Mouse (Mus musculus) embryonic facial prominence, embryonic 14.5 days (tissue): ENCODE results near the gene A930018P22Rik. TPM values are rescaled to one million over a fixed set of nuclear protein-coding genes. Genes with fewer than 3 reads are reported as not detected.
"Not testable (repeated sequence)": the region's sequence is repeated elsewhere in the genome, so short reads cannot be mapped to it uniquely, and the experiment has no call there.

Experiments used
- ATAC-seq: fragments of 200-750 bp; cut with Nextera tagmentation; 2 replicates; pipeline ENCODE4 v1.8.0; 2017; ENCODE audit warnings: low read depth, moderate number of reproducible peaks, moderate TSS enrichment
- DNase-seq: peaks from one replicate; pipeline ENCODE4 v3.0.0-alpha.2; 2015; ENCODE audit warnings: low spot score
- H3K27ac ChIP-seq: fragments of 300-500 bp; sonication (generic); replicated peaks from 2 replicates; pipeline ENCODE4 v1.5.1; 2014; ENCODE audit warnings: low read depth, mild to moderate bottlenecking, low read length, moderate library complexity
- H3K27me3 ChIP-seq: fragments of 300-500 bp; sonication (generic); replicated peaks from 2 replicates; pipeline ENCODE4 v1.6.1; 2014; ENCODE audit warnings: low read length; ENCODE audit not compliant: control insufficient read depth, insufficient read depth
- H3K36me3 ChIP-seq: fragments of 300-500 bp; sonication (generic); 2 replicates; pipeline ENCODE4 v1.6.1; 2014; ENCODE audit warnings: low read length, mixed read lengths; ENCODE audit not compliant: control insufficient read depth, insufficient read depth
- H3K4me1 ChIP-seq: fragments of 300-500 bp; sonication (generic); 2 replicates; pipeline ENCODE4 v1.6.1; 2014; ENCODE audit warnings: antibody characterized with exemption, low read length; ENCODE audit not compliant: control insufficient read depth, insufficient read depth
- H3K4me2 ChIP-seq: fragments of 300-500 bp; sonication (generic); 2 replicates; pipeline ENCODE4 v1.6.1; 2014; ENCODE audit warnings: low read depth, mild to moderate bottlenecking, low read length, moderate library complexity, mixed read lengths
- H3K4me3 ChIP-seq: fragments of 300-500 bp; sonication (generic); 2 replicates; pipeline ENCODE4 v1.5.1; 2014; ENCODE audit warnings: low read depth, mild to moderate bottlenecking, low read length
- H3K9ac ChIP-seq: fragments of 300-500 bp; sonication (generic); 2 replicates; pipeline ENCODE4 v1.6.1; 2014; ENCODE audit warnings: low read depth, mild to moderate bottlenecking, low read length, moderate library complexity, mixed read lengths
- H3K9me3 ChIP-seq: fragments of 300-500 bp; sonication (generic); 2 replicates; pipeline ENCODE4 v1.6.1; 2016; ENCODE audit warnings: low read length; ENCODE audit not compliant: control insufficient read depth
- WGBS: fragments of 180-500 bp; shearing (Covaris S2); extraction: QIAGEN DNeasy Blood & Tissue Kit; methylation state at CpG from one replicate; pipeline ENCODE4 v1.1.7; 2014; 5-methylcytosine and 5-hydroxymethylcytosine counted together
- polyA plus RNA-seq: library from polyadenylated mRNA; unstranded; fragments of >200 nt; fragmentation: Nextera tagmentation; extraction: Ambion mirVana; gene quantifications from 2 replicates; pipeline ENCODE4 v1.2.1, GENCODE M21; 2014

A930018P22Rik gene
- polyA plus RNA-seq, 1 experiment from 2014 or later = not detected

DNA sequence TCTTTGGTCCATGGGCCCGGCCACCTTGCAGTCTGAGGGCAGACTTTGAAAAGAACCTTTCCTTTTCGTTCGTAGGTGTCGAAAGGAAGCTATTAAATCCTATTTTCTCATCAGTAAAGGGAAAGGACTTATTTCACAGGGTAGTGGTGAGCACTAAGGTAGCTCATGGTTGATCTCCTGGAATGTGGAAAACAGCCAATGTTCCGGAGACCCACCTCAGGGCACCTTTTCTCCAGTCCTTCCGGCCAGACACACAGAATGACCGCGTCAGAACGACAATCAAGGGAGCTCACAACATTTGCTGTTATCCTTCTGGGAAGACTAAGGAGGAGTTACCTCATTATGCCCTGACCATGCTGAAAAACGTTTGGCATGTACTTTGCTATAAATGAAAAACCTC is 26.3 kb upstream of the A930018P22Rik start:
- DNase-seq = no peak
- Histone ChIP-seq H3K4me2 (peak overlapping the region; percentile 70), H3K9ac (peak overlapping the region; percentile 55), H3K4me1 (no peaks in the 10 kb centered on the region), H3K4me3 (peak overlapping the region; percentile 47), H3K27ac (peak overlapping the region; percentile 54), H3K36me3 (no peaks in the 10 kb centered on the region), H3K27me3 (no peaks in the 10 kb centered on the region), H3K9me3 (no peaks in the 10 kb centered on the region)
- WGBS = 39% methylated on average over 10 of the region's 10 CpGs
- ATAC-seq = no peak

DNA sequence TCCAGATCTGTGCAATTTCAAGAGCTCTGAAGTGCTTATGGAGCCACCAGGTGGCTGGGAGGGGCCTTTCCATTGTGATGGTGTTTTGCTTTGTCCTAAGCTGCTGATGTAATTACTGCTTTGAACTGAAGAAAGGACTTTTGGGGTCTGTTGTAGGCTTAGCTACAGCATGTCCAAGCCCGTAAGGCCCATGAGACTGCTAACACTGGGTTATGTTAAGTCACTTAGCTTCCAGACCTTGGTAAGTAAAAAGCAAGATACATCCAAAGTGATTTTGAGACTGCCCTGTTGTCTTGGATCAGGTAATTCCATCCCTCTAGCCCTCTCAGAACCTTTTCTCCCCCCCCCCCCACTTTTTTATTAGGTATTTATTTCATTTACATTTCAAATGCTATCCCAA is 25.8 kb upstream of the A930018P22Rik start:
- H3K9me3 ChIP-seq, H3K27ac ChIP-seq, H3K9ac ChIP-seq, H3K4me2 ChIP-seq, H3K4me3 ChIP-seq, H3K36me3 ChIP-seq, DNase-seq, H3K4me1 ChIP-seq, H3K27me3 ChIP-seq: not testable (repeated sequence)
- 80% methylated on average over 1 of the region's 1 CpGs for WGBS
- ATAC-seq = 0 out of 2 replicates have a peak, but pooled peaks have one; percentile 16

DNA sequence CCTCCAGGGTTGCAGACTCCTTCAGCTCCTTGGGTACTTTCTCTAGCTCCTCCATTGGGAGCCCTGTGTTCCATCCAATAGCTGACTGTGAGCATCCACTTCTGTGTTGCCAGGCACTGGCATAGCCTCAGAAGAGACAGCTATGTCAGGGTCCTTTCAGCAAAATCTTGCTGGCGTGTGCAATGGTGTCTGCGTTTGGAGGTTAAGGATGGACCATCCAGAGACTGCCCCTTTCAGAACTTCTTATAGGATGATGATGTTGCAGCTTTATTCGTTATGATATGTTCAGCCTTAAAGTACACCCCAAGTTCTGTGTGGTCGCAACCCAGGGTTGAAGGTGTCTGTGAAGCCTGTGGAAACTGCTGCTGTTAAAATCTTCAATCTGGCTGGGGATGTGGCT is 25.2 kb upstream of the A930018P22Rik start:
- not testable (repeated sequence) for DNase-seq, H3K36me3 ChIP-seq, H3K27me3 ChIP-seq, H3K9ac ChIP-seq, H3K4me2 ChIP-seq, H3K9me3 ChIP-seq, H3K4me3 ChIP-seq, ATAC-seq, H3K4me1 ChIP-seq, H3K27ac ChIP-seq
- 98% methylated on average over 4 of the region's 4 CpGs for WGBS

DNA sequence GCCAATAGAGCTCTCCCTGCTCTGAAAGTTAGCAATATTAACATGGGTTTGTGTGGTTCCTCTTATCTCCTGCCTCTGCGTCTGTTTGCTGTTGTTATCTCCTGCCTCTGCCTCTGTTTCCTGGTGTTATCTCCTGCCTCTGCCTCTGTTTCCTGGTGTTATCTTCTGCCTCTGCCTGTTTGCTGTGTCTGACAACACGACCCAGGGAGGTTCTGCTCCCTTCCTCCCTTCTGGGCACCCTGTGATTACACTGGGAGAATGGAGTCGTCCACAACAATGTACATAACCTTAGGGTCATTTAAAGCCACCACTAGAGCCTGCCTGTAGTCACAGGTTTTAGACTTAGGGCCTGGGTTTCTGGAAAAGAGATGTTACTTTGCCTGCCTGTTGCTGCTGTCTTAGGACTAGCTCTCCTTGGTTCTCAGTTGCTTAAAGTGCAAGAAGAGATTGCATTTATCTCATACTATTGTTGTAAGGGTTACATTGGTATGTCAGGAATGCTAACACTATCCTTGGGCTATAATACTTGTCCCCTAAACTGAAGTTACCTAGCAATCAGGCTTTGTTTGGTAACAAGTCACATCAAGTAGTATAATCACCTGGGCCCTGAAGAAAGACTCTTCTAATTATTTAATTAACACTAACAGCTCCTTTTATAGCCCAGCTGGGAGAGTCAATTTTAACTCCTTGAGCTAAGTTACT is 23.9 kb upstream of the A930018P22Rik start:
- Histone ChIP-seq H3K9me3 (no peaks in the 10 kb centered on the region), H3K9ac (no peak overlapping the region), H3K27me3 (no peaks in the 10 kb centered on the region), H3K4me3 (no peak overlapping the region), H3K4me1 (peaks cover 3% of the 10 kb centered on the region; the same call in 1 of the 2 replicates), H3K36me3 (no peaks in the 10 kb centered on the region), H3K4me2 (no peak overlapping the region), H3K27ac (no peak overlapping the region; the same call in 1 of the 2 replicates)
- ATAC-seq (peak; percentile 13; the same call in 1 of the 2 replicates), DNase-seq (peak; percentile 20)
- WGBS = 43% methylated on average over 3 of the region's 3 CpGs

DNA sequence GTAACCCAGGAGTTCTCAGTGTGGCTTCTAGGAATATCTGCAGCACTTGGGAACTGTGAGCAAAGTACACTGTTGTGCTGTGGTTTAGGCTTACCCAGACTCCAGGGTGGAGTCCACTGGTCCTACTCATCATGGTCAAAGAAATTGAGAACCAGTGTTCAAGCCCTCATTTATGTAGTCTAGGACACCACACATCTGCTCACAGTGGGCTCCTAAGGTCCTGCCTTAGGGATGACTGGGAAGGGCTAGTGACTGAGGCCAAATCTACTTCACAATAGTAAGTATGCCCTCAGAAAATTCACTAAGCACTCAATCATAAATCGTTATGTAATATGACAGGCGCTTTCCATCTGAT is 23.4 kb upstream of the A930018P22Rik start:
- WGBS = 83% methylated on average over 2 of the region's 2 CpGs
- H3K4me3 ChIP-seq = no peak overlapping the region
- H3K27ac ChIP-seq = no peak overlapping the region
- H3K36me3 ChIP-seq = no peaks in the 10 kb centered on the region
- no peaks in the 10 kb centered on the region for H3K9me3 ChIP-seq
- ATAC-seq (peak; percentile 22; the same call in 1 of the 2 replicates), DNase-seq (no peak)
- H3K4me2 ChIP-seq = no peak overlapping the region
- no peak overlapping the region for H3K9ac ChIP-seq
- H3K4me1 ChIP-seq = peaks cover 3% of the 10 kb centered on the region; the same call in 1 of the 2 replicates
- no peaks in the 10 kb centered on the region for H3K27me3 ChIP-seq

DNA sequence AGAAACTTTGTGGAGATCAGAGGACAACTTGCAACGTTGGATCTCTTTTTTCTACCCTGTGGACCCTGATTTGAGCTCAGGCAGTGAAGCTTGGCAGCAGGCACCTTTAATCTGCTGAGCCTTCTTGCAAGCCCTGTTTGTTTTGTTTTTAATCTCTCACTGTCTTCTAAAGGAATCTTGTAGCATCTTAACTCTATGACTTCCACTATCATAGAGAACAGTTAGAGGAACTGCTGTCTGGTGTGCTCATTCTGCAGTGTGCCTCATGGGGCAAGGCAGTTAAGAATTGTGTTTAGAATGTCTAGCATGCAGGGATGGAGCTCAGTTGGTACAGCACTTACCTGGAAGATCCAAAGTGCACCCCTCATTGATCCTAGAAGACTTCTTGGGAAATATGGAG is 22.6 kb upstream of the A930018P22Rik start:
- no peaks in the 10 kb centered on the region for H3K27me3 ChIP-seq
- H3K4me1 ChIP-seq = peaks cover 3% of the 10 kb centered on the region; the same call in 1 of the 2 replicates
- DNase-seq (no peak), ATAC-seq (no peak)
- no peak overlapping the region for H3K4me2 ChIP-seq
- H3K9ac ChIP-seq = no peak overlapping the region
- H3K9me3 ChIP-seq = no peaks in the 10 kb centered on the region
- no peaks in the 10 kb centered on the region for H3K36me3 ChIP-seq
- H3K4me3 ChIP-seq = no peak overlapping the region
- no peak overlapping the region for H3K27ac ChIP-seq
- WGBS = 41% methylated on average over 1 of the region's 1 CpGs

DNA sequence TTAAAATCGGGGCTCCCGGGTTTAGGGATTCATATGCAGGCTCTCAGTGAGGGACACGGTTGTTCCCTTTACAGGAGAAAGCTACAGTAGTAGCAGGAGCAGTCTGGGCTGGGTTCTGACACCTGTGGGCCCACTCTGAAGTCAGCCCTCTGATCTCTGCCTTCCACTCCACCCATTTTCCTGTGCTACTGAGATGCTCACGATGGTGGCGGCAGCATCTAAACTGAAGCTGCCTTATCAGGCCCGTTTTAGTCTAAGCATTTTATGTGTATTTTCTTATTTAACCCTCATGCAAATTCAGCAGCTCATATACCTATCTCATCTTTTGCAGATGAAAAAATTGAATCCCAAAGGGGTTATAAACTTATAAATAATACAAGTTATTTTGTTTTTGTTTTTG is 17.8 kb upstream of the A930018P22Rik start:
- DNase-seq (no peak), ATAC-seq (no peak)
- Histone ChIP-seq H3K9me3 (no peaks in the 10 kb centered on the region), H3K4me3 (no peak overlapping the region), H3K9ac (no peak overlapping the region), H3K27ac (no peak overlapping the region), H3K4me1 (peaks cover 3% of the 10 kb centered on the region; the same call in 1 of the 2 replicates), H3K36me3 (no peaks in the 10 kb centered on the region), H3K4me2 (no peak overlapping the region), H3K27me3 (no peaks in the 10 kb centered on the region)
- 91% methylated on average over 6 of the region's 6 CpGs for WGBS

DNA sequence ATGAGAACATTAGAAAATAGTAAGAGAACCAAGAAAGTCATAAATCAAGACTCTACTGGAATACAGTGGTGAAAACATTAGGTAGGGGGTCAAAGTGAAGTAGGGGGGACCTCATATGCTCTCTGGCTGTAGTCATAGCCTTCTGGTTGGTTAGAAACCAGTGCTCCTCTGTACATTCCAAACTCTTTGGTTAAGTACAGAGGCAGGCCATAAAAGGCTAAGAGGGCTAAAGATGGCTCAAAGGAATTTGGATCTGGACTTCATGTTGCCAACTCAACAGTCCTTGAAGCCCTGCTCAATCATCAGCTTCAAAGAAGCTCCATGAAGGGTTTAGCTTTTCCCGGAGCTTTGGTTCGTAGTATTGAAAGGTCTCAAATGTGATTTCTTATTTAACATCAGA is 13.5 kb upstream of the A930018P22Rik start:
- 80% methylated on average over 2 of the region's 2 CpGs for WGBS
- not testable (repeated sequence) for H3K4me3 ChIP-seq, H3K9ac ChIP-seq

DNA sequence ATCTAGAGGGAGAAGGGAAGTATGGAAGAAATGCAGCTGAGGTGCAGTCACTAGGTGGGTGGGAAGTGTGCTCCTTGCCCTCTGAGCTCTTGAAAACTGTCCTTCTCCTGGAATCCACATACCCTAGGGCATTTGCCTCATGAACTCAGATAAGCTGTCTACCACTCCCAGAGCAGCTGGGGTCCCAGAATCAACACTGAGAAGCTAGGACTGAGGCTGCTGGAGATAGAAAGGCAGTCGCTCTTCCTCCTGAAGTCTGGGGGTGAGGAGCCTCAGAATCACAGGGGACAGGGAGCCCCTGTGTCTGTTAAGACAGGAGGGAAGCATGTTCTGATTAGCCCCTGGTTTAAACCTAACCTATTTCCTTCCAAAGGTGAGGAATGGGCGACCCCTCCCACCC is 13.0 kb upstream of the A930018P22Rik start:
- Histone ChIP-seq H3K4me2 (no peak overlapping the region), H3K4me1 (no peaks in the 10 kb centered on the region), H3K4me3 (no peak overlapping the region), H3K36me3 (no peaks in the 10 kb centered on the region), H3K9ac (no peak overlapping the region), H3K9me3 (no peaks in the 10 kb centered on the region), H3K27ac (no peak overlapping the region), H3K27me3 (no peaks in the 10 kb centered on the region)
- DNase-seq (no peak), ATAC-seq (no peak)
- WGBS = 67% methylated on average over 2 of the region's 2 CpGs

More for the DNA sequence above, 13.5 kb upstream of the A930018P22Rik start:
- H3K4me1 ChIP-seq, H3K36me3 ChIP-seq, H3K27me3 ChIP-seq, DNase-seq, ATAC-seq, H3K4me2 ChIP-seq, H3K27ac ChIP-seq, H3K9me3 ChIP-seq: not testable (repeated sequence)
